Mouse (Mus musculus): ENCODE data around the gene Casp12.

- TF ChIP-seq CTCF (IDR thresholded peaks at IDR 0.05; ENCODE audit: borderline replicate concordance, insufficient read depth, low read depth, low read length), result no peak
- TF ChIP-seq POLR2A (IDR thresholded peaks at IDR 0.05; ENCODE audit: borderline replicate concordance, insufficient read depth, low read length), result no peak
Observed at GRCm38 (mm10) chr9:5347381-5347780, 2.2 kb downstream of the Casp12 start.

Measured in cerebellum, adult 2 months (tissue).